Mouse (Mus musculus): ENCODE measurements at regions not wholly inside any gene's neighbourhood (a gene's known extent, or its start where the extent isn't known, plus 50 kb on each side); places are given as distances from the start of the nearest gene placed in this dataset.

DNA sequence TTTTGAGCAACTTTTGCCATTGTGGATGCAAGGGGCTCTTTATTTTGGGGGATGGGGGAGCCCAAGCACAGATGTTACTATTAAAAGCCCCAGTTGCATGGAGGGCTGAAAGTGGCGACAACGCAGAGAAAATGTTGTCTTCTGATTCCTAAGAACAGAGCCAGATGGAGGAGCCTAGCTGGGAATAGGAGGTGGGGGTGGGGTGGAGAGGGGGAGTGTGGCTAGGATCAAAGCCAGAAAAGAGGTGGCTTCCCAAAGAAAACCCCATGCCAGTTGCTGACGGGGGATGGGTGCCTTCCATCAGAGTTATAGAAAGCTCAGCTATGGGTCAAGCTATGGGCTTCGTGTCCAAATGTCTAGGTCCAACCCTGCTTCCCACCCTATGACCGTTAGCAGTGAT, 220.1 kb upstream of the Gm10131 start:
- TF ChIP-seq CTCF (IDR thresholded peaks at IDR 0.05; ENCODE audit: control insufficient read depth, insufficient read depth, insufficient read length): no peak
- TF ChIP-seq USF1 (IDR thresholded peaks at IDR 0.05; ENCODE audit: low read depth): no peak
- no peak for TF ChIP-seq MAX (IDR thresholded peaks at IDR 0.05)
- TF ChIP-seq MYOG (IDR thresholded peaks at IDR 0.05; ENCODE audit: control insufficient read depth, extremely low read depth, insufficient read length): no peak
- TF ChIP-seq FOSL1 (IDR thresholded peaks at IDR 0.05; ENCODE audit: insufficient read depth, low read length, poor library complexity, severe bottlenecking): no peak
- no peak for TF ChIP-seq CEBPB (IDR thresholded peaks at IDR 0.05; ENCODE audit: low read depth)
- no peak for TF ChIP-seq MYOD1 (IDR thresholded peaks at IDR 0.05; ENCODE audit: control insufficient read depth, insufficient read length, low read depth)

All from C2C12 (cell line).